Mouse (Mus musculus): Measurements from ENCODE around the gene Atp13a2.
A peak's percentile ranks its signal among the peaks of the same experiment; 100 is the strongest.

Atp13a2 gene

DNA sequence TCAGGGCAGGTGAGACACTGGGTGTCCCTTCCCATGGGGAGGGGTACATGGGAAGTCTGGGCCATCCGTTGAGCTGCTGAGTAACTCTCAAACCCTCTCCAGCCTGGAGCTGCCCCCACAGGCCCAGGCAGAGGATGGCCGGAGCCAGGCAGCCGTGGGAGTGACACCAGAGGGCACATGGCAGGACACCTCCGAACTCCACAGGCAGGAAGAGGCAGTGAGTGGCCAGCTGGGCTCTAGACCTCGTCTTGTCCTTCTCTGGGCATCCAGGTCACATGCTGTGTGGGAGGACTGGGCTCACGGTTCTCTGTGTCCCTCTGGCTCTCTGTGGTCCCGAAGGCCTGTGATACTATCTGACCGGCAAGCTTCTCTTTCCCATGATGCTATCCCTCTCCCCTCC is 7.2 kb downstream of the Atp13a2 start:
- no peak for DNase-seq (ENCODE audit: low read depth, low spot score)

DNA sequence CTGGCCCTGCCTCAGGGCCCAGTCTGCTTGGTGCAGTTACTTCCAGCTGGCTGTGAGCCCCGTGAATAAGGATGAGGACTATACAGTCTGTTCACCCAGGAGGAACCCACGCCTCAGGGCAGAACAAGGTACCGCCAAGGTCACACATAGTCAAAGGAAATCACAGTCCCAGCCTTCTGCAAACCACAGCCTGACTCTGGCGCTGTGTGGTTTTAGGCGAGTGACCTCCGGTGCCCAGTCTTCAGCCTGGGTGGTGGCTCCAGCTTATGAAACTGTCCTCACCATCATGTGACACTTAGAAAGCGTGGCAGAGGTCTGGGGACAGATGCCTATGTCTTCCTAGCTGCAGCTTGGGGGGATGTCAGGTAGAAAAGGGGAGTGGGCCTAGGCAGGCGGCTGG is 9.1 kb downstream of the Atp13a2 start:
- DNase-seq (ENCODE audit: low read depth, low spot score), result no peak

DNA sequence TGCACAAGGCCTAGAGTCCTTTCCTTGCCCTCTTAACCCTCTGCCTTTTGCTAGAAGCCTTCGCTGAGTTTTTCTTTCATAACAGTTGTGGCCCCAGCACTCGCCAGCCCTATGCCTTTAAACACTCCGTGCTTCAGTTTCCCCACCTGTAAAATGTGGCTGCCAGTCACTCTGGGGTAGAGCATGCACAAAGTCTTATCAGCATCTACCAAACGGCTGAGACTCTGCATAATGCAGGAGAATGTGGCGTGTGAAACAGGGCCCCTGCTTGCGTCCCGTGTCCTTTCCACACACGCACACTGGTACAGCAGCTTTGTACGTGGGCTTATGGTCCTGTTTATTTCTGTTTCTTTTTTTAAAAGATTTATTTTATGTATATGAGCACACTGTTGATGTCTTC is 10.1 kb downstream of the Atp13a2 start:
- no peak for DNase-seq (ENCODE audit: low read depth, low spot score)

DNA sequence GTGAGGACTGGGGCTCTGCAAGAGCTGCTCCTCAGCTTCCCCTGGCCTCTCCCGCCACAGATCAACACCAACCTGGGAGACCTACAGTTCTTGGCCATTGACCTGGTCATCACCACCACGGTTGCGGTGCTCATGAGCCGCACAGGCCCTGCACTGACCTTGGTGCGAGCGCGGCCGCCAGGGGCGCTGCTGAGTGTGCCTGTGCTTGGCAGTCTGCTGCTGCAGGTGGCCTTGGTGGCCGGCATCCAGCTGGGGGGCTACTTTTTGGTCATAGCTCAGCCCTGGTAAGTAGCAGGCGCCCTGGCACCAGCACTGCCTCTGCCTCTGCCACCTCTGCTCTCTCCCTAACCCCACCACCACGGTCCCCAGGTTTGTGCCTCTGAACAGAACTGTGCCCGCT is 19.3 kb downstream of the Atp13a2 start:
- DNase-seq (ENCODE audit: low read depth, low spot score), result peak; percentile 33

DNA sequence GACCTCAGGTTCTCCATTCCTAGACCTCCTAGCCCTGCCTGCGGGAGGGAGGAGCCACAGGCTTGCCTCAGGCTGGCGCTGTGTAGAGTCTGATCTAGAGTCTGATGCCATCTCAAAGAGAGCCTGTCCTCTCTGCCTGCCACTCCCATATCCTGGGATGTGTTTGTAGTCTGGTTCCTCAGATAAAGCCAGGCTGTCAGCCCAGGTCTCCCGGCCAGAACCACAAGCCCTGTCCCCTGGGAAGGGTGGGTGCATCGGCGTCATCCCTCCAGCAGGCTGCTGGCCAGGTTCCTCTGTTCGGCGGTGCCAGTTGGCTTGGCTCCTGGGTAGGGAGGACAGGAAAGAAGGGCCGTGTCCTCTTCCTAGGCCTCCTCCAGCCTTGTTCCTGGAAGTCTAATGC is 21.4 kb downstream of the Atp13a2 start:
- no peak for DNase-seq (ENCODE audit: low read depth, low spot score)

DNA sequence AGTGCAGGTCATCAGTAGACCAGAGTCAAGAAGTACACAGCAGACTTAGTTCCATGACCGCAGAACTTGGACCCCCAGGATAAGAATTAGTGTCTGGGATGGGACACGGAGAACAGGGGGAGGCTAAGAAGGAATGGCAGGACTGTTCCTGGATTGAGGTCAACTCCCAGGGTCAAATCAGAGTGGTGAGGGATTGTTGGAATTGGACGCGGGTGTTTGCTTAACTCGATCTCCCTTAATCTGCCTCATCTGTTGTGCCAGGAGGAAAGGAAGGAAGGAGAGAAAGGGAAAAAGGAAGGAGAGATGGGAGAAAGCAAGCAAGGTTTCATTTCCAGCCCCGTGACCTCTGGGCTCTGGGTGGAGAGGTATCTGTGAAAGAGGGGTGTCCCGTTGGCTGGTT is 23.4 kb downstream of the Atp13a2 start, which contains the start of gene Mfap2:
TSS of gene Mfap2 (plus strand) at position 301 of the 400 bp plus-strand sequence.
- DNase-seq (ENCODE audit: low read depth, low spot score), result no peak

DNA sequence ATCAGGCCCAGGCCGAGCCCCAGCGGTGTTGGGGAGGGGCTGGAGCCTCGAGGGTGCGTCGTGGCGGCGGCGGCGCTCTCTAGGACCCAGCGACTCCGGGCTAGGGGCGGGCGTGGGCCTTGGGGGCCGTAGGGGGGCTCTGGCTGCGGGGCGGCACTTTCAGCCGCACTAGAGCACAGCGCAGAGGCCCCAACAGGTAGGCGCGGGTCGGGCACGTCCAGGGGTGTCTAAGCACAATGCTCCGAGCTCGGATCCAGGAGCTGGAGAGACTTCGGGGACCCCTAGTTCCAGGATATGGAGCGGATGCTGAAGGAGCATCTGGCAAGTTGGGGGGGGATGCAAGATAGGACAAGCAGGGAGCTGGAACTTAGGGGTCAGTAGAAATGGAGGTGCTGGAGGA is 23.9 kb downstream of the Atp13a2 start:
- DNase-seq (ENCODE audit: low read depth, low spot score), result no peak

DNA sequence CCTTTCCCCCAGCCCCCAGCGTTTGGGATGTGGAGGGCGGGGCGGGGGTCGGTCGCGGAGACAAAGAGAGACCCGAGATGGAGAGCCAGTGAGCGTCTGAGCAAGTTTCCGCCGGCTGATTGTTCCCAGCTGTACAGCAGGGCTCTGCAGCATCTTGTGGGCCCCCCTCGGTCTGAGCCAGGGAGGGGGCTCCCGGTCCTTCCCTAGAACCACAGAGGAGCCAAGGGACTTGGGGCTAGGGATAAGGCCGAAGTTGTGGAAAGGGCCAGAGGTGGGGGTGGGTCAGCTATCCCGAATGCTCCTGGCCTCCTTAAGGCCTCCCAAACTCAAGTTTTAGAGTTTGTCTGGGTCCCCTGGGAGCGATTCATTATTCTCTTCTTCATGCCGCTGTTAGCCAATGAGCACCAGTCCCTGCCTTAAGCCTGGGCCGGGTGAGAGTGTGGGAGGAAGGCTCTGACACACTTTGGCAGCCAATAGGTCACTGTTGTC is 24.3 kb downstream of the Atp13a2 start:
- DNase-seq (ENCODE audit: low read depth, low spot score), result no peak

DNA sequence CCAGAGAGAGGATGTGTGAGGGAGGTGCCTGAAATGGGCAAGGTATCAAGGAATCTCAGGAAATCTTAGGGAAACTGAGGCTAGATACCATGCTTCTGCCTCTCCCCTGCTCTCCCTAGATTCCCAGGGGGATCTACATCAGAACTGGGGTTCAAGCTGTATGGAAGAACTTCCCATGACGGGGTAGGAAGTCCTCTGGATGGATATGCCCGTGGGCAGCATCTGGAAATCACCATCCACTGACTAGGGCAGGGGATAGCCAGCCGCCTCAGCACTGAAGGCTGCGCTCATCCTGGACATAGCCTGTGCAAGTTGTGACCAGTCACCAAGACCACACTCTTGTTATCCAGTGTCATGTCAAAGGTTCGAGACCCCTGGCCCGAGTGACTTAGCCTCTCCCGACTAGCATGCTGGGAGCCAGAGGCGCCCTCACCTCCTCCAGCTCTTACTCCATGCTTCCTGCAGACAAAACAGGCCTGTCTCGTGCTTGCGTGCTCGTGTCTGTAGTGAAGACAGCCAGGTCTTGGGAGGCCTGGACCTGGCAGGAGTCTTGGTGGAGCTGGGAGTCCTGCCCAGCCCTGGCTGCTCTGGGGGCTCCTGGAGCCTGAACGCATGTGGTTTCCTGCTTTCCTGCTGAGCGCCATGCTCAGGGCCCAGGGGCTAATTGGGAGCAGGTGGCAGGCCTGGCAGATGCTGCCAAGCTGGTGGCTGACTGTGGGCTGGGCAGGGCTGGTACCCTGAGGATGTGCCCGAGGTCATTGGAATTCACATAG is 25.1 kb downstream of the Atp13a2 start:
- DNase-seq (ENCODE audit: low read depth, low spot score), result no peak

DNA sequence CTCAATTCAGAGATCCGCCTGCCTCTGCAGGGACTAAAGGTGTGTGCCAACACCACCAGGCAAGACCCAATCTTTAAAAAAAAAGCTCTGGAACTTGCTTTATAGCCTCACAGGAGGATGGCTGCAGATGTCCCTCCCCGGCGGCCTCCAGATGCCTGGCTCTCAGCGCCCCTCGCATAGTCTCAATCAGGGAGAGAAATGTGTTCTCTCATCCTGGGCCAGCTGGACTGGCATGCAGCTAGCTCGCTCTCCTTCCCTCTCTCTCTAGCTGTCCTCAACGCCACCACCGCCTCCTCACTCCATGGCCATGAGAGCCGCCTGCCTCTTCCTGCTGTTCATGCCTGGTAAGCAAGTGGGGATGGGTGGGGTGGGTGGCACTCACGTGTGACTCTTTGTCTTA is 25.9 kb downstream of the Atp13a2 start:
- DNase-seq (ENCODE audit: low read depth, low spot score), result no peak

DNA sequence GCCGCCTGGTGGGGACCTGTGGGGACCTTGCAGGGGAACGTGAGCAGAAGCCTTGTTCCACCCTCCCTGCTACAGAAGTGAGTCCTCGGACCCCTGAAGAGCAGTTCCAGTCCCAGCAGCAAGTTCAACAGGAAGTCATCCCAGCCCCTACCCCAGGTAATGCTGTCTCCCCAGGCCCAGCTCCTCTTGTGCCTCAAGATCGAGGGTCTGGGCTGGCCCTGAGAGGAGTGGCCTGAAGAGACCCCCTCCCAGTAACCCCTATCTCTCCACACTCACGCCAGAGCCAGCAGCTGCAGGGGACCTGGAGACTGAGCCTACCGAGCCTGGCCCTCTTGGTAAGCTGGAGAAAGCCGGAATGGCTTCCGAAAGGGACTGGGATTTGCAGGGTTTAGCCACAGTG is 27.4 kb downstream of the Atp13a2 start:
- no peak for DNase-seq (ENCODE audit: low read depth, low spot score)

DNA sequence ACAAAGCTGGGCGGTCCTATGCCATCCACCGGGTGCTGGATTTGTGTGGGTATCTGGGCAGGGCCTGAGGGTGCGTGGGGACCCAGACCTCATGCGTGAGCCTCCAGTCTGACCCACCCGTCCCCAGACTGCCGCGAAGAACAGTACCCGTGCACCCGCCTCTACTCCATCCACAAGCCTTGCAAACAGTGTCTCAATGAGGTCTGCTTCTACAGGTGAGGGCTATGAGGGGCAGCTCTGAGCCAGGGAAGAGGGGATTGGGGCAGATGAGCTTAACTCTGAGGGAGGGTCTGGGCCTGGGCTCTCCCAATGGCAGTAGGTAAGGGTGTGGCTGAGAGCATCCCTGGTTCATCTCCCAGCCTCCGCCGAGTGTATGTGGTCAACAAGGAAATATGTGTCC is 28.2 kb downstream of the Atp13a2 start:
- DNase-seq (ENCODE audit: low read depth, low spot score), result no peak

DNA sequence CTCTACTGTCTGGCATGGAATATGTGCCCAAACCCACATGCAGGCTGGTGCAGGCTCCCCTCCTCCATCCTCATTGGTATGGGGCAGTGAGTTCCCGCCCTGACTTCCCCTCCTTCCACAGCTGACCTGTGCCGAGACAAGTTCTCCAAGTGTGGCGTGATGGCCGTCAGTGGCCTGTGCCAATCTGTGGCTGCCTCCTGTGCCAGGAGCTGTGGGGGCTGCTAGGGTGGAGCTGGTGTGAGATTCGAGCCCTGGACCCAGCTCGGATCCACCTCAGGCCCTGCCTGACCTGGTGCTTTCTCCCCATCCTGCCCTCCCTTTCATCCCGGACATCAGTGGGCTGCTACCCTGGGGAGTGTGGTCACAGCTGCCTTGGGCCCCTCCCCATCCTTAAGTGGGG is 28.7 kb downstream of the Atp13a2 start:
- DNase-seq (ENCODE audit: low read depth, low spot score), result no peak

DNA sequence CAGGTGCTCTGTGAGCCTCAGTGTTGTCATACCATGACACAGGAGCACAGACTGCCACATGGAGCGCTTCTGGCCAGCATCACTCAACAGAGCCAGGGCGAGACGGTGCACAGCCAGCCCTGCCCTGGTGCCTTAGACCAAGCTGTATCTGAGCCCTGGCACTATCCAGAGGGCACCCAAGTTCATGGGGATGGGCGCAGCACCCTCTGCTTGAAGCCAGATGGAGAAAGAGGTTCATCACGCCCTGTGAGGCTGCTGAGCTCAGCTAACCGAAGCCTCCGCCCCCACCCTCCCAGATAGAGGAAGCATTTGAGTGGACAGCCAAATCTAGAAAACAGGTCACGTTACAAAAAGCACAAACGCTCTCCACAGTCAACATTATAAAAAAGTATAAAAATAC is 29.6 kb downstream of the Atp13a2 start:
- DNase-seq (ENCODE audit: low read depth, low spot score), result no peak

DNA sequence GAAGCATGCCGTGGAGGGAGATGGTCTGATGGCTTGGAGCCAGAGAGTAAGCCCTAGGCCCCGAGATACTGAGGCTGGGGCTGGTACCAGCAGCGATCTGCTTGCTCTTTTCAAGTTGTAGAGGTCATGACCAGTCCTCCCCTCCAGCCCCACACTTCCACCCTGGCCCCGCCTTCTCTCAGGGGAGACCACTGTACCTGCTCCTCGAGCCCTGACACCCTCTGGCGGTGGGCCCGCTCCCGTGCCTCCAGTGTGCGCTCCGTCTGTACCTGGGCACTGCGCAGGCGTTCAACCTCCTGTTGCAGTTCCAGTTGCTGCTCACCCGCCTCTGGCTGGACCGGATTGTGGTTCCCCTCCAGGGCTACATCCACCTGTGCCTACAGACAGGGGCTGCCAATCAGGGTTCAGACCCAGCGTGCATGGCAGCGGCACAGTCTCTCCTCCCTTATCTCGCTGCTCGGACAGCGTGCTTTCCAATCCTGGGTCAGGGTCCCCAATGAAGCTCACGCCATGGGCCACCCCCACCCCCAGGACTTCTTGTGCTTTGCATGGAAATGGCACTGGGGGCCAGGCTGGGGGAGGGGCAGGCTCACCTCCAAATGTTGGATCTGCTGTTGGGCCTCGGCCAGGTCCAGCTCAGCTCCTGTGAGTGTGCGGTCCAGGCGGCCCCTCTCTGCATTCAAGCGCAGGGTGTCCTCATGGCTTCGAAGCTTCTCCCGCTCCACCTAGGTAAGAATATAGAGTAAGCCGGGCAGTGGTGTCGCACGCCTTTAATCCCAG is 31.2 kb downstream of the Atp13a2 start:
- no peak for DNase-seq (ENCODE audit: low read depth, low spot score)

DNA sequence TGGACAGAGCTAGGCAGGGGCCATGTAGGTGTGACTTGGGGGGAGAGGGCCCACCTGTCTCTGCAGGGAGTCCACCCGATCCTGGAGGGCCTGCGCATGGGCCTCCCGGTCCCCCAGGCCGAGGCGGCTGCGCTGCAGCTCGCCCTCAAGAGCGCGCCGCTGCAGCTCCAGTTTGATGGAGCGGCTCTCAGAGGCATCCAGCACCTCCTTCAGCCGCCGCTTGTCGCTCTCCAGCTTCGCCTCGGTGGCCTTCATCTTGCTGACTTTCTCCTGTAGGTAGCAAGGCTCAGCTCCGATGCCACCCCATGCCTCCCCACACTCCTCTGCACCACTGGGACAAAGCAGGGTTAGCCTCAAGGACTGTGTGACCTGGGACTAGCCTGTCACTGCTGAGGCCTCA is 33.5 kb downstream of the Atp13a2 start:
- no peak for DNase-seq (ENCODE audit: low read depth, low spot score)

DNA sequence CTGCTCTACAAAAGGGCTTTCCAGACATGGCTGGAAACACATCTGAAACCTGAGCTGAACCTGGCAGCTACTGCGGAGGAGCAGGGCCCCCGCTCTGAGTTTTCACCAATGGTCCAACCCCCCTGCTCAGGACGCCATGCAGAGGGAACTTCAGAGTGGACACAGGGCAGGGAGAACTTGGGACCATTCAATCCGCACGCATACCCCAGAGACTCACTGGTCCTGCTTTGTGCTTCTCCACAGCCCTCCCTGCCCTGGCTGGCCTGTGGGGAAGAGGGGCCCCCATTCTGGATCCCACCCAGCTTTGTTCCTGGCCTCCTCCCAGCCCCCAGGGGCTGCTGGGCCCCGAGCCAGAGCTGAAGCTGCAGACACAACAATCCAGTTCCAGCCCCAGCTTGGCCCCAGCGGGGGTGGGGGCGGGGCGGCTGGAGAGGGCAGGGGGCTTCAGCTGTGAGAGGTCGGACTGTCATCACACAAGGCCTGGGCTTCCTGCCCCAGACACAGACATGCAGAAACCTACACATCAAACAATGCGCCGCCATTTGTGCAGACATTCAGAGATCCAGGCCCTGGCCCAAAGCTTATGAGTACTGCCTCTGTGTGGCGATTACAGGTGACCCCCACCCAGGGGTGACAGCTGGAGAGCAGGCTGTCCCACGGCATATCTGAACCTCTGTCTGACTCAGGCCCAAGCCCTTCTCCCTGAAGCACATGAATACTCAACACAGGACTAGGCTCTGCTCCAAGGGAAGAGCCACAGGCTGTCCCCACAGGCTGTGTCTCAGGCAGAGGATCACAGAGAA is 34.3 kb downstream of the Atp13a2 start:
- no peak for DNase-seq (ENCODE audit: low read depth, low spot score)

DNA sequence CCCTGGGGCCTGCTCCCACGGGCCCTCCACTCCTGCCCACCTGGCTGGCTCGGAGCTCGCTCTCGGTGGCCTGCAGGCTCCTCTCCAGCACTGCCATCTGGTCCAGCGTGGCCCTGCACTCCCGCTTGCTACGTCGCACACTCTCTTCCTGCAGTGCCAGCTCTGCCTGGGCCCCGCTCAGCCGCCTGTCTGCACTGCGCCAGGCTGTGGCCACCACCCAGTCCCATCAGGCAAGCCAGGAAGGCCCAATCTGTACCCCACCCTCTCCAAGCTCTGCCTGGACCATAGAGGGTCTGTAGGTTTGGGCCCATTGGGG is 34.9 kb downstream of the Atp13a2 start:
- no peak for DNase-seq (ENCODE audit: low read depth, low spot score)

DNA sequence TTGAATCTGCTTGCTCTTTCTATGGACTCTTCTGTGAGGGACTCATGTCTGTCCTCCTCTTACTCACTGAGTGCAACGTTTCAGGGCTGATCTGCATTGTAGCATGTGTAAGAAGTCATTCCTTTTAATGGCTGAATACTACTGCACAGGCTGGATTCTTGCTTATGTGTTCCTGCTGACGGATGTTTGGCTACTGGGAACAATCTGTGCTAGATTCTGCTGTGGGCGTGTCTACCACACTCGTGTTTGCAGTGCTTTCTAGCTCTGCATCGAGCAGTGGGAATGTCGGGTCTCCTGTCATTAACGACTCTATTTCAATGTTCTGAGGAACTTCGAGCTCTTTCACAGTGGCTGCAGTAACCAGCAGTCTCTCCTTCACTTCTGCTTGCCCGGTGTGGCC is 37.4 kb downstream of the Atp13a2 start:
- no peak for DNase-seq (ENCODE audit: low read depth, low spot score)

DNA sequence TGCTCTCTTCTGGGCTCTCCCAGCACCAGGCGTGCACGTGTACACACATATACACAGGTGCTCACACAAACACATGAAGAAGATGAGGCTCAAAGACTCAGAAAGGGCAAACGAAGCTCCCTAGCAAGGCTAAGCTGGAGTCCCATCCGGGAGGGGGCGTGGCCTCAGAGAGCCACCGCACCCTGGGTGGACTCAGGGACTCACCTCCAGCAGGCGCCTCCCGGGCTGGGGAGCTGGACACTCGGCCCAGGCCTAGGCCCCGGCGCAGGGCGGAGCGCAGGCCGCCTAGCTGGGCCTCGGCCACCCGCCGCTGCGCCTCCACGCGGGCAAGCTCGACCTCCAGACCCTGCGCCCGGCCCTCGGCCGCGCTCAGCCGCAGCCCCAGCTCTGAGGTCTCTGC is 38.3 kb downstream of the Atp13a2 start:
- DNase-seq (ENCODE audit: low read depth, low spot score), result no peak

DNA sequence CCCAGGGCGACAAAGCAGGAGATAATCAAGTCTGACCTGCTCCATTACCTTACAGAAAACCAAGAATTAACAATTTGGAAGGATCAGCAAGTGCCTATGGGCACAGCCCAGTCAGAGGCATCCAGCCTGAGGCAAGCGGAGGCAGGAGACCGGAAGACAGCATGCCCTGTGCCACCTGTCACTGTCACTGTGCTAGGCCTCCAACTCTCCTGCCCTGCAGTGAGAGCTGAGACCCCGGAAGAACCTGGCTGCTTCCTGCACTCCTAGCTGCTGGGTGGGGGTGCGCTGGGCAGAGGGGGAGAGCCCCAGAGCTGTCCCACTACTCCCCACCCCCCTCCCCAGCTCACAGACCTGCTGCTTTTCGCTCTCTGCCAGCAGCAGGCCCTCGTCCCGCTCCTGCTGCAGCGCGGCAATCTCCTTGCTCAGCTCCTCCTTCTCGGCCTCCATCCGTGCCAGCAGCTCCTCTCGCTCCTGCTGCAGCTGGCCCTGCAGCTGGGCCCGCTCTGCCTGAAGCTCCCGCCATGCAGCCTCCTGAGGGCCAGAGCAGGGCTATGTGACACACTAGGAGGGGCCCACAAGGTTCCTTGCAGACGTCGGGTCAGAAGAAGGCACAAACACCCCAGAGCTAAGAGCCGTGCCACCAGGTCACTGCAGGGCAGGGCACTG is 44.0 kb downstream of the Atp13a2 start:
- no peak for DNase-seq (ENCODE audit: low read depth, low spot score)

DNA sequence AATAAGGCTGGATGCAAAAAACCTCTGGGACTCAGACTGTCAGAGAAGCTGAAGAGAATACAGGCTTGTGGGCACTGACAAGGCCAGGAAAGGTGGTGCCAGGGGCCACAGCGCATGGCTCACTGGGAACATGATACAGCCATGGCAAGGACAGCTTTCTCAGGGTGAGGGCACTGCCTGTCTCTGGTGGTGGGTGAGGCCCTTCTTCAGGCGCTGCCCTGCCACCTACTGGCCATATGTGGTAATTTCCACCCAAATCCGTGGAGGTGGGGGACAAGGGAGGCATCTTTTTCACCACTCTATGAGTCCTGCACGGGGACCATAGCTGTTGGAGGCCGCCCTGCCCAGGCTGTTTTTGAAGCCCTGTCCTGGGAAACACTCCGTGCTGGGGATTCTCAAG is 45.1 kb downstream of the Atp13a2 start:
- DNase-seq (ENCODE audit: low read depth, low spot score), result no peak
